Mouse (Mus musculus) limb, embryonic 10.5 days (tissue): ENCODE measurements around the gene Cdh13. TPM values are rescaled to one million over a fixed set of nuclear protein-coding genes. Genes with fewer than 3 reads are reported as not detected.
"Not testable (repeated sequence)": the region's sequence is repeated elsewhere in the genome, so short reads cannot be mapped to it uniquely, and the experiment has no call there.

Experiments
- DNase-seq: peaks from one replicate; pipeline ENCODE4 v3.0.0-alpha.2; 2017; ENCODE audit warnings: low spot score
- H3K27ac ChIP-seq: fragments of 300-500 bp; sonication (generic); 2 replicates; pipeline ENCODE4 v1.5.1; 2016; ENCODE audit warnings: mild to moderate bottlenecking
- H3K27me3 ChIP-seq: fragments of 300-500 bp; sonication (generic); 2 replicates; pipeline ENCODE4 v1.6.1; 2016; ENCODE audit warnings: low read depth, mild to moderate bottlenecking; ENCODE audit not compliant: poor library complexity, severe bottlenecking
- H3K36me3 ChIP-seq: fragments of 300-500 bp; sonication (generic); 2 replicates; pipeline ENCODE4 v1.6.1; 2016; ENCODE audit warnings: mild to moderate bottlenecking, moderate library complexity
- H3K4me1 ChIP-seq: fragments of 300-500 bp; sonication (generic); 2 replicates; pipeline ENCODE4 v1.6.1; 2016
- H3K4me3 ChIP-seq: fragments of 300-500 bp; sonication (generic); 2 replicates; pipeline ENCODE4 v1.5.1; 2016; ENCODE audit warnings: mild to moderate bottlenecking, moderate library complexity
- H3K9me3 ChIP-seq: fragments of 300-500 bp; sonication (generic); replicated peaks from 2 replicates; pipeline ENCODE4 v1.6.1; 2016; ENCODE audit warnings: mild to moderate bottlenecking
- WGBS: fragments of 180-500 bp; shearing (Covaris S2); methylation state at CpG from one replicate; pipeline ENCODE4 v1.1.7; 2016; 5-methylcytosine and 5-hydroxymethylcytosine counted together
- polyA plus RNA-seq: library from polyadenylated mRNA; unstranded; fragments of >200 nt; fragmentation: Nextera tagmentation; extraction: Ambion mirVana; gene quantifications from 2 replicates; pipeline ENCODE4 v1.2.1, GENCODE M21; 2016

Gene Cdh13
- polyA plus RNA-seq, 1 experiment from 2014 or later: 3.3 TPM

DNA sequence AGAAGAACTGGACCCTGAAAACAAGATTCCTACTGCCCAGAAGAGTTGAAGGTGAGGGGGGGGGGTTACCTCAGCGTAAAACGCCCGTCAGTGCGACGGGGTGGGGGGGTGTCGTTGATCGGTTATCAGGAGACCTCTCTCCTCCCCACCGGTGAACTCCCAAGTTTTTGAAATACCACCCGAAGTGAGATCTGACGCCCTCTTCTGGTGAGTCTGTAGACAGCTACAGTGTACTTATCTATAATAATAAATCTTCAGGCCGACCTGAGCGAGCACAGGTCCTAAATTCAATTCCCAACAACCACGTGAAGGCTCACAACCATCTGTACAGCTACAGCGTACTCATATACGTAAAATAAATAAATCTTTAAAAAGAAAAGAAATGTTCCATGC is 1062.1 kb downstream of the Cdh13 start:
- 89% methylated on average over 15 of the region's 15 CpGs for WGBS
- H3K36me3 ChIP-seq: peaks cover 49% of the 10 kb centered on the region
- DNase-seq: no peak
- H3K27me3 ChIP-seq: peaks cover 5% of the 10 kb centered on the region; the same call in 1 of the 2 replicates
- no peak overlapping the region for H3K27ac ChIP-seq
- H3K9me3 ChIP-seq: no peaks in the 10 kb centered on the region; the same call in 1 of the 2 replicates
- peak overlapping the region; percentile 99 for H3K4me3 ChIP-seq
- H3K4me1 ChIP-seq: peaks cover 8% of the 10 kb centered on the region

DNA sequence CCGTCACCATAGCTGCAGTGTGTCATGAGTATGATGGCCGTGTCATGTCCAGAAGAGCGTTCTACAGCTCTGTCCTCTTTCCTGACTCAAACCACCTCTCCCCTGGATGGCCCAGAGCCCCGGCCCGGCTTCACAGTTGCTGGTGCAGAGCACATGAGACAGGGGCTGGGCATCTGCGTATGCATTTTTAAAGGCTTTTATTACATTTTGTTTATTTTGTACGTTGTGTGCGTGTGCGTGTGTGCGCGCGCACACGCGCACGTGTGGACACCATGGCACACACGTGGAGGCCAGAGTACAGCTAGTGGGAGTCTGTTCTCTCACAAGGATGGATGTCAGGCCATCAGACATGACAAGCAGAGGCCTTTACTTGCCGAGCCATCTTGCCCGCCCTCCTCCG is 1068.1 kb downstream of the Cdh13 start:
- 94% methylated on average over 19 of the region's 19 CpGs for WGBS
- DNase-seq: no peak
- Histone ChIP-seq H3K36me3 (peaks cover 49% of the 10 kb centered on the region), H3K9me3 (no peaks in the 10 kb centered on the region), H3K4me3 (no peak overlapping the region), H3K27ac (no peak overlapping the region), H3K27me3 (no peaks in the 10 kb centered on the region), H3K4me1 (no peaks in the 10 kb centered on the region)

DNA sequence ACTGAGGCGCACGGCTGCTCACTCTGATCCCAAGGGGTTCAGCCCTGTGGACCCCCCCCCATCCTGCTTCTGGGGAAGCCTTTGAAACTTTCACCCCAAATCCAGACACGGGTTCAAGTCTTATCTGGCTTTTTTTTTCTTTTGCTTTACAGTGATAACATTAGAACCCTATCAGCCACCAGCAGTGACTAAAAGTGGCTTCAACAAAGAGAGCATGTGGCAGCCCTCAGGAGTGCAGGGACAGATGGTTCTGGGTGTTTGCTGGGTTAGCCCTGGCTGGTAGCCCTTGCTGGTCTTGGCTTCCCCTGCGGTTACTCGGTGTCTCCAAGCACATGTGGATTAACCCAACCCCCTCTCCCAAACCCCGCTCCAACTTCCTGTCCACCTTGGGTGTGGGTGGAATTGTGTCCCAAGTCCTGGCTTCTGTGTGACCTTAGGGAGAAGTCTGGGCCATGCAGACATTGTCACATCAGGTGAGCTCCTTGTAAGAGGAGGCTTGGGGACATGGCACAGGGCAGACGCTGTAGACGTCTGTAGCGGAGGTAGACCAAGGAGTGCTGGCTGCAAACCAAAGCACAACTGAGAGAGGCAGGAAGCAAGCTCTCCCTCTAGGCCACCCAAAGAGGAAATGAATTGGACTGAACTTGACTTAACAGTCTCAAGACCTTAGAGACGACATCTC is 1069.6 kb downstream of the Cdh13 start:
- Histone ChIP-seq H3K9me3 (no peaks in the 10 kb centered on the region), H3K27me3 (no peaks in the 10 kb centered on the region), H3K4me3 (no peak overlapping the region), H3K36me3 (peaks cover 35% of the 10 kb centered on the region), H3K27ac (no peak overlapping the region; the same call in 1 of the 2 replicates), H3K4me1 (peaks cover 4% of the 10 kb centered on the region; the same call in 1 of the 2 replicates)
- no peak for DNase-seq
- WGBS: 94% methylated on average over 10 of the region's 10 CpGs

DNA sequence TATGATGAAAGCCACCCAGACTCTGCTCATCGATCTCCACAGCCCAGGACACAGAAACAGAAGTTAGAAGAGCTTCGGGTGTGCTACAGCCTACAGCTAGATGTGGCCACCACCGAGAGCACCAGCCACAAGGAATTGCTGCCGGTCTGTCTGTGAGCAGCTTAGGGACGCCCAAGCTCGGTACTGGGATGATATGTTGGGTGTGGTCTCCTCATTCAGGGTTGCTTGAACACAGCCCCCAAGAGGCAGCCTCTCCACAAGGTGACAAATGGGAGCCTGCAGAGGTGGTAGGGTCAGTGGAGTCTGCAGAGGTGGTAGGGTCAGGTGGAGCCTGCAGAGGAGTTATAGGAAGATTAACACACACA is 1070.1 kb downstream of the Cdh13 start:
- peaks cover 9% of the 10 kb centered on the region for H3K4me1 ChIP-seq
- H3K27me3 ChIP-seq: no peaks in the 10 kb centered on the region
- H3K27ac ChIP-seq: no peak overlapping the region
- DNase-seq: no peak
- peaks cover 29% of the 10 kb centered on the region for H3K36me3 ChIP-seq
- 96% methylated on average over 6 of the region's 6 CpGs for WGBS
- H3K4me3 ChIP-seq: no peak overlapping the region
- no peaks in the 10 kb centered on the region for H3K9me3 ChIP-seq

DNA sequence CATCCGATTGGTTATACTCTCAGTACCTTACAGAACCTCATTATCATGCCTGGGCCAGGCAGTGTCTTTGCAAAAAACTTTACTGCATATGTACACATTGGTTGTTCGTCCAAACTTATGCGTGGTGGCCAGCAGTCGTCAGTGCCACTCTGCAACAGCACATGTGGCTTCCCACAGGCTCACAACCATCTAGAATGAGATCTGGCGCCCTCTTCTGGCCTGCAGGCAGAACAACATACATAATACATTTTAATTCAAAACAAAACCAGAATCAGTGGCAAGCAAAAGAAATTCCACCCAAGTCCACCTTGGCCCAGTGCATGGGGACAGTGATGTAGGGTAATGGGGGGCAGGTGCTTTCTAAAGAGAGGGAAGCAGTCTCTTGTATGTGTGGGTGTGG is 1073.1 kb downstream of the Cdh13 start:
- 74% methylated on average over 5 of the region's 5 CpGs for WGBS
- not testable (repeated sequence) for H3K4me3 ChIP-seq, H3K9me3 ChIP-seq, H3K27me3 ChIP-seq, H3K36me3 ChIP-seq, H3K27ac ChIP-seq
- peak; percentile 41 for DNase-seq
- H3K4me1 ChIP-seq: peaks cover 13% of the 10 kb centered on the region

DNA sequence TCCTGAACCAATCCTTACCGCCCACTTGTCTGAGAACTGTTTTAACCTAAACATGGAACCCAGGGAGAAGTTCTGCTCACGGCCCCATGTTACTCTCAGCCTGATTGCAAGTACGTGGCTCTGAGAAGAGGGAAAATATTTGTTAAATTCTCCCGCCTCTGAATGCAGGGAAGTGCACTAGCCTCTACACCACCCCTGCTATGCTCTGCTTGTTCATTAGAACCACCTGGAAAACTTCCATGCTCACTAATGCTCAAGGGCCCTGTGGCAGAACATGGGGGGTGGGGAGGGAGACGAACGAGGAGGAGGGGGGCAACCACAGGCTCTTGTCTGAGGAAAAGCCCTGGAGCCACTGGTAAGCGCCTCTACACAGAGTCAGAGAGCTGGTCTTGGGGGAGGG is 1074.6 kb downstream of the Cdh13 start:
- no peak for DNase-seq
- H3K9me3 ChIP-seq: no peaks in the 10 kb centered on the region
- no peaks in the 10 kb centered on the region for H3K27me3 ChIP-seq
- H3K36me3 ChIP-seq: no peaks in the 10 kb centered on the region
- 75% methylated on average over 7 of the region's 7 CpGs for WGBS
- H3K4me1 ChIP-seq: peaks cover 15% of the 10 kb centered on the region
- no peak overlapping the region for H3K4me3 ChIP-seq
- H3K27ac ChIP-seq: peak overlapping the region; percentile 50

DNA sequence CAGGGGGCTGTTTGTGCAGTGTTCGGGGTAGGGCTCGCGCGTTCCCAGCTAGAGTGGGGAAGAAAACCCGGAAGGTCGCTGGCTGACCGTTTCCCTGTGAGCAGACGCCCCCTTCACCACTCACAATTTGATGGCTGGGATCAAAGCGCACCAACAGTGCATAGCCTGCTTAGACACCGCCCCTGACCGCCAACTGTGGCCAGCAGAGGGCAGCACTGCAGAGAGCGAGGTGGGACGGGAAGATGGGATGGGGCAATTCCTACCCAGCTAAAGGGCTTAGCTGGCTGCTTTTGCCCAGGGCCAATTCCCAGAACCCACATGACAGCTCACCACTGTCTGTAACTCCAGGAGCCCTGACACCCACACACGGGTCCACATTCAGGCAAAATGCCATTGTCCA is 1075.3 kb downstream of the Cdh13 start:
- Histone ChIP-seq H3K4me1 (peaks cover 15% of the 10 kb centered on the region), H3K36me3 (no peaks in the 10 kb centered on the region), H3K27ac (no peak overlapping the region), H3K27me3 (no peaks in the 10 kb centered on the region), H3K4me3 (no peak overlapping the region), H3K9me3 (no peaks in the 10 kb centered on the region)
- DNase-seq: peak; percentile 78
- WGBS: 44% methylated on average over 14 of the region's 14 CpGs

DNA sequence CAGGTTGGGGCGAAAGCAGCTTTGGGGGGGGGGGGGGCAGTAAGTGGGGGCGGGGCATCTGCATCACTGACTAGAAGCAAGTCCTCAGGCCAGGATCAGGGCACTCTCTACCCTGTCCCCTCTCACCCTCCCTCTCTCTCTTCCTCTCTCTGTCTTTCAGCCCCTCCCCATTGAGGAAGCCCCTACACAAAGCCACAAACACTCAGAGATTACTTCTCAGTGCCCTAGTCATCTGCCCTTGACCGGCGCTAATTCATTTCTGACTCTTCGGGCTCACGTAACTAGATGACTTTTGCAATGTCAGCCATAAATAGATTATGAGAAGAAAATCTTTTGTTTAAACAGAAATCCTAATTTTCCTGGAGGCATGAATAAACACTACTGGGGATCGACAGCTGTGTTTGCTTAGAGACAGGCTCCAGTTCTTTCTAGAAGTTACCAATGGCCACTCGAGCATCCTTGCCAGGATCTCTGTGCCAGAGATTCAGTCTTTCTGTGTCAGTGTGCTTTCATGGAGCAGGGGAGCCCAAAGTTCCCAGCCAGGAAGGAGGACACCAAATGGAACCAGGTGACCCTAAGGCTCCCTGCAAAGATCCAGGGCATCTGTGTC is 1077.3 kb downstream of the Cdh13 start:
- no peak overlapping the region for H3K27ac ChIP-seq
- H3K4me3 ChIP-seq: no peak overlapping the region
- WGBS: 77% methylated on average over 8 of the region's 8 CpGs
- no peaks in the 10 kb centered on the region for H3K36me3 ChIP-seq
- H3K4me1 ChIP-seq: peaks cover 15% of the 10 kb centered on the region
- H3K27me3 ChIP-seq: no peaks in the 10 kb centered on the region
- no peaks in the 10 kb centered on the region for H3K9me3 ChIP-seq
- no peak for DNase-seq
